Mouse (Mus musculus): ENCODE results near the gene Itgb6. TPM values are rescaled to one million over a fixed set of nuclear protein-coding genes. Genes with fewer than 3 reads are reported as not detected.

Itgb6 gene
- polyA plus RNA-seq, 1 experiment = 11.7 TPM

DNA sequence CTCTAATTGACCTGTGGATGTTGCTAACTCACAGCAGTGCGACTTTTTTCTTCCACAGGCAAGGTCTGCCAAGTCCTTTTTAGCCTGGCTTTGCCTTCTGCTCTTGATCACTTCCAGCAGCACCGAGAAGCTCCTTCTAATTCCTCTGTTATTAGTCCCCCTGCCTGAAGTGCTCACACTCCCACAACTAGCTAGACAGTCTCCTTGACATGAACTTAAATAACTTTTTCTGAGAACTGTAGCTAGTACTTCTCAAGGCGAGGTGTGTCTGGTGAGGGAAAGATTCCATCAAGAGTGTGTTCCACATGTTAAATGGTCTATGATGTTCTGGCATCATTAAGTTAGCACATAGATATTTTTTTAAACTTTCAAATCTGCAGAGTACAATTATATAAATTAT lies 15.6 kb downstream of the Itgb6 start:
- TF ChIP-seq POLR2A (IDR thresholded peaks at IDR 0.05; ENCODE audit: low read depth, low read length) (no peak), CTCF (IDR thresholded peaks at IDR 0.05; ENCODE audit: extremely low read depth, insufficient read length, insufficient replicate concordance, low read depth, low read length) (no peak)
- Histone ChIP-seq H3K36me3 (ENCODE audit: control insufficient read depth, insufficient read depth, low read length) (no peaks in the 10 kb centered on the region), H3K27ac (ENCODE audit: insufficient read depth, low read depth, low read length) (no peak overlapping the region), H3K4me3 (ENCODE audit: low read depth, low read length) (no peak overlapping the region), H3K4me1 (ENCODE audit: control insufficient read depth, insufficient read depth, insufficient read length, low read length) (peaks cover 10% of the 10 kb centered on the region; the same call in 1 of the 2 replicates), H3K27me3 (ENCODE audit: control insufficient read depth, insufficient read depth, low read length) (no peaks in the 10 kb centered on the region)
- WGBS = 92% methylated on average over 3 of the region's 3 CpGs

- TF ChIP-seq CTCF (IDR thresholded peaks at IDR 0.05; ENCODE audit: extremely low read depth, insufficient read length, insufficient replicate concordance, low read depth, low read length) (no peak), POLR2A (IDR thresholded peaks at IDR 0.05; ENCODE audit: low read depth, low read length) (no peak)
- Histone ChIP-seq H3K36me3 (ENCODE audit: control insufficient read depth, insufficient read depth, low read length) (no peaks in the 10 kb centered on the region), H3K27me3 (ENCODE audit: control insufficient read depth, insufficient read depth, low read length) (no peaks in the 10 kb centered on the region), H3K4me1 (ENCODE audit: control insufficient read depth, insufficient read depth, insufficient read length, low read length) (peaks cover 10% of the 10 kb centered on the region; the same call in 1 of the 2 replicates), H3K4me3 (ENCODE audit: low read depth, low read length) (no peak overlapping the region), H3K27ac (ENCODE audit: insufficient read depth, low read depth, low read length) (no peak overlapping the region)
- WGBS = 91% methylated on average over 8 of the region's 8 CpGs
Observed at GRCm38 (mm10) chr2:60705426-60705825, 17.0 kb downstream of the Itgb6 start.

DNA sequence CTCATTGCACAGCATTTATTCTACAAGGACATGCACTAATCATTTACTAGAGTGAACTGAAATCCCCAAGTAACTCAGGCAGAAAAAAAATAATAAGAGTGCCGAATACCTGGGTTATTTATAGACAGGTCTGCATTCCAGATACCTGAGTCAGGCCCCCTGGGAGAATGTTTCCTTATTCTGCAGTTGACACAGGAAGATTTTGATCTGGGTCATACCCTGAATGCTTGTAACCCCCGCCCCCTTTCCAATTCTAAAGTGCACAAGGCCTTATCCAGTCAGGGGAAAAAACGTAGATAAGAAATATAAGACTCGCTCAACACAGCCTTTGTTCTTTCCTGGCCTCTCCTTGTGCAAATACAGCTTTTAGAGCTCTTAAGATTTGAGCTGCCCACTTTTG lies 19.1 kb downstream of the Itgb6 start:
- 0 out of 2 replicates have a peak overlapping the region, but pooled peaks have one; percentile 19 for H3K27ac ChIP-seq (ENCODE audit: insufficient read depth, low read depth, low read length)
- H3K36me3 ChIP-seq (ENCODE audit: control insufficient read depth, insufficient read depth, low read length) = no peaks in the 10 kb centered on the region
- no peak overlapping the region for H3K4me3 ChIP-seq (ENCODE audit: low read depth, low read length)
- H3K27me3 ChIP-seq (ENCODE audit: control insufficient read depth, insufficient read depth, low read length) = no peaks in the 10 kb centered on the region
- TF ChIP-seq POLR2A (IDR thresholded peaks at IDR 0.05; ENCODE audit: low read depth, low read length) (no peak), CTCF (IDR thresholded peaks at IDR 0.05; ENCODE audit: extremely low read depth, insufficient read length, insufficient replicate concordance, low read depth, low read length) (no peak)
- H3K4me1 ChIP-seq (ENCODE audit: control insufficient read depth, insufficient read depth, insufficient read length, low read length) = peaks cover 11% of the 10 kb centered on the region; the same call in 1 of the 2 replicates
- WGBS = 32% methylated on average over 4 of the region's 4 CpGs

GRCm38 (mm10) chr2:60700956-60701355 lies 21.5 kb downstream of the Itgb6 start:
- Histone ChIP-seq H3K36me3 (ENCODE audit: control insufficient read depth, insufficient read depth, low read length) (no peaks in the 10 kb centered on the region), H3K4me3 (ENCODE audit: low read depth, low read length) (no peak overlapping the region), H3K27ac (ENCODE audit: insufficient read depth, low read depth, low read length) (no peak overlapping the region), H3K4me1 (ENCODE audit: control insufficient read depth, insufficient read depth, insufficient read length, low read length) (peaks cover 11% of the 10 kb centered on the region), H3K27me3 (ENCODE audit: control insufficient read depth, insufficient read depth, low read length) (no peaks in the 10 kb centered on the region)
- TF ChIP-seq CTCF (IDR thresholded peaks at IDR 0.05; ENCODE audit: extremely low read depth, insufficient read length, insufficient replicate concordance, low read depth, low read length) (no peak), POLR2A (IDR thresholded peaks at IDR 0.05; ENCODE audit: low read depth, low read length) (no peak)
- 71% methylated on average over 4 of the region's 4 CpGs for WGBS

DNA sequence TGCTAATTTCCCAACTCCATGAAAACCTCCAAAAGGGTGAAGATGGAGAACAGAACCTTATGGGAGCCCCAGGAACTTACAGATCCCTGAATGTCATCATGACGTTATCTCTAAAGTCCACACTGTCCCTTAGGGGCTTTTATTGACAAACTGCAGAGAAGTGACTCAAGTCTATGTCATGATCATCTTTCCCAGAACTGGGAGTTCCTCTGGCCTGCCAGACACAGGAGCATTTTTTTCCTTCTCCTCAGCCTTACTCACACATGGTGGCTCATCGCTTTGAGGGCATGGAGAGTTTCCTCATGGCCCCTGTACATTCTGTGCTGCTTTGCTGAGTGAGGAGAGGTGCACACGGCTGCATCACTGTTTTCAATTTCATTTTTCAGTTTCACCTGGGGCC lies 22.4 kb downstream of the Itgb6 start:
- no peaks in the 10 kb centered on the region for H3K36me3 ChIP-seq (ENCODE audit: control insufficient read depth, insufficient read depth, low read length)
- no peaks in the 10 kb centered on the region for H3K27me3 ChIP-seq (ENCODE audit: control insufficient read depth, insufficient read depth, low read length)
- no peak overlapping the region for H3K27ac ChIP-seq (ENCODE audit: insufficient read depth, low read depth, low read length)
- TF ChIP-seq CTCF (IDR thresholded peaks at IDR 0.05; ENCODE audit: extremely low read depth, insufficient read length, insufficient replicate concordance, low read depth, low read length) (no peak), POLR2A (IDR thresholded peaks at IDR 0.05; ENCODE audit: low read depth, low read length) (no peak)
- no peak overlapping the region for H3K4me3 ChIP-seq (ENCODE audit: low read depth, low read length)
- WGBS = 71% methylated on average over 3 of the region's 3 CpGs
- peaks cover 12% of the 10 kb centered on the region for H3K4me1 ChIP-seq (ENCODE audit: control insufficient read depth, insufficient read depth, insufficient read length, low read length)

GRCm38 (mm10) chr2:60699591-60699990 lies 22.9 kb downstream of the Itgb6 start:
- H3K4me1 ChIP-seq (ENCODE audit: control insufficient read depth, insufficient read depth, insufficient read length, low read length) = peaks cover 13% of the 10 kb centered on the region
- no peak overlapping the region for H3K4me3 ChIP-seq (ENCODE audit: low read depth, low read length)
- H3K36me3 ChIP-seq (ENCODE audit: control insufficient read depth, insufficient read depth, low read length) = no peaks in the 10 kb centered on the region
- H3K27ac ChIP-seq (ENCODE audit: insufficient read depth, low read depth, low read length) = no peak overlapping the region
- H3K27me3 ChIP-seq (ENCODE audit: control insufficient read depth, insufficient read depth, low read length) = no peaks in the 10 kb centered on the region
- 75% methylated on average over 3 of the region's 3 CpGs for WGBS
- TF ChIP-seq POLR2A (IDR thresholded peaks at IDR 0.05; ENCODE audit: low read depth, low read length) (no peak), CTCF (IDR thresholded peaks at IDR 0.05; ENCODE audit: extremely low read depth, insufficient read length, insufficient replicate concordance, low read depth, low read length) (no peak)

GRCm38 (mm10) chr2:60698155-60698554 lies 24.3 kb downstream of the Itgb6 start:
- Histone ChIP-seq H3K4me3 (ENCODE audit: low read depth, low read length) (no peak overlapping the region), H3K4me1 (ENCODE audit: control insufficient read depth, insufficient read depth, insufficient read length, low read length) (peaks cover 11% of the 10 kb centered on the region), H3K27me3 (ENCODE audit: control insufficient read depth, insufficient read depth, low read length) (no peaks in the 10 kb centered on the region), H3K36me3 (ENCODE audit: control insufficient read depth, insufficient read depth, low read length) (no peaks in the 10 kb centered on the region), H3K27ac (ENCODE audit: insufficient read depth, low read depth, low read length) (no peak overlapping the region)
- 84% methylated on average over 1 of the region's 1 CpGs for WGBS
- TF ChIP-seq CTCF (IDR thresholded peaks at IDR 0.05; ENCODE audit: extremely low read depth, insufficient read length, insufficient replicate concordance, low read depth, low read length) = no peak
- TF ChIP-seq POLR2A (IDR thresholded peaks at IDR 0.05; ENCODE audit: low read depth, low read length) = no peak

All from small intestine, adult 2 months (tissue).